In the genomic region with DNA sequence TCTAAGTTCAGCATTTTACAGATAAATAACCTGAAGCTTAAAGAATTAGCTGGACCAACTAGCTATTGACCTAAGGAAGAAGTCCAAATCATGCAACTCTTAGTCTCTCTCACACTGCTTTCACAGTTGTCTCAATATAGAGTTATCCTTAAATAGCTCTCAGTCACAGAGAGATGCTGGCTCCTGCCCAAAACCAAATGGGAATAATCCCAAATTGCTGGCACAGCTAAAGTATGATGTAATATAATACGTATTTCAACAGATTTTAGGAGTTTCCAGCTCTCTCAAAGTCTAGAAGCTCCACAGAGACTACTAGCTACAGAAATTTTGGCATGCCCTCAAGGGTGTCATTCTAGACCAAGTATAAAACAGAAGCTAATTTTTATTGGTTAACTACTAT, we compare ENCODE assay signal across 9 mouse cellular contexts. TPM values are rescaled to one million over a fixed set of nuclear protein-coding genes. Genes with fewer than 3 reads are reported as not detected.
A peak's percentile ranks its signal among the peaks of the same experiment; 100 is the strongest.
DNase-seq lines count a peak whose midpoint lies in the region; ATAC-seq and TF ChIP-seq lines count a peak whose summit lies in the region.
"Had no signal": no experiment of that assay in that cellular context is flagged by ENCODE, and none has a peak within 500 bp of the region (broad histone marks: within the 10 kb centered on the region; RNA-seq: fewer than 3 reads in every experiment).

No protein-coding gene starts in this region.

- WGBS in cerebellum, adult 2 months = 11% methylated on average over 1 of the region's 1 CpGs

- H3K27me3 ChIP-seq in cerebellum, adult 2 months (ENCODE audit: control insufficient read depth, insufficient read depth, low read length) = no peaks in the 10 kb centered on the region

- no peak overlapping the region for H3K4me3 ChIP-seq in cerebellum, adult 2 months (replicated peaks; ENCODE audit: insufficient read depth, low read depth, low read length)

- H3K4me1 ChIP-seq in cerebellum, adult 2 months (ENCODE audit: control insufficient read depth, insufficient read depth, low read length) = no peaks in the 10 kb centered on the region

- H3K27ac ChIP-seq in cerebellum, adult 2 months (ENCODE audit: insufficient read depth, low read length) = no peak overlapping the region
- H3K27ac ChIP-seq: kidney, postnatal 0 days had no signal

- TF ChIP-seq CTCF in cerebellum, adult 2 months (IDR thresholded peaks at IDR 0.05; ENCODE audit: borderline replicate concordance, insufficient read depth, low read depth, low read length) = no peak

- intact Hi-C loops in heart, postnatal 14 days (cut with DNase I) = no loop called here

- no peak for ATAC-seq in erythroblast, adult 5-6 weeks (replicated peaks; ENCODE audit: low FRiP score, poor library complexity, severe bottlenecking)

- DNase-seq in cerebellum, adult 2 months = peak; percentile 15 to 46
- no peak for DNase-seq in cerebellum, adult 9-10 months
- peak; percentile 27 for DNase-seq in left cerebral cortex, adult 11 months (ENCODE audit: low spot score)
- no peak for DNase-seq in left cerebral cortex, adult 8-10 months (ENCODE audit: low spot score in 2 of 2)
- DNase-seq in heart, postnatal 14 days = peak; percentile 49 to 74
- peak; percentile 70 to 74 for DNase-seq in right cerebral cortex, postnatal 10 days (ENCODE audit: low spot score in 2 of 2)
- no peak for DNase-seq in ovary, adult 18-20 months (ENCODE audit: low spot score)

- TF ChIP-seq POLR2A in cerebellum, adult 2 months (IDR thresholded peaks at IDR 0.05; ENCODE audit: borderline replicate concordance, insufficient read depth, low read length) = no peak

RNA-seq across cellular contexts. Expression of a gene that starts 15.1 kb away (rescaled TPM):
- polyA plus RNA-seq in cerebellum, adult 2 months (2012; rRNA removed) = 8.0 and 12.0 TPM in 2 replicates
- 10 to 100 TPM; 28.7 to 36.0 (median 32.1) TPM for total RNA-seq in left cerebral cortex, adult 8-10 months (2022)
- total RNA-seq in heart, postnatal 14 days (2021) = under 1 TPM; 0.31 to 0.41 TPM
- not detected in 2 replicates for total RNA-seq in erythroblast, adult 5-6 weeks (2015; ENCODE audit: low replicate concordance)
- not detected in 2 replicates for total RNA-seq in erythroblast, adult 5-6 weeks (2017; ENCODE audit: low replicate concordance)

Comparison
In these comparisons a context has a peak if more than half of its experiments do, and no peak if none do; other contexts are left out.
1. DNase-seq: peak in cerebellum, adult 2 months (2 of 2), left cerebral cortex, adult 11 months (single experiment), heart, postnatal 14 days (2 of 2) and right cerebral cortex, postnatal 10 days (2 of 2); none in cerebellum, adult 9-10 months (single experiment), left cerebral cortex, adult 8-10 months (0 of 2) and ovary, adult 18-20 months (single experiment).
2. RNA of a gene that starts 15.1 kb away (total RNA-seq): 28.7 to 36.0 TPM in left cerebral cortex, adult 8-10 months; 0.31 to 0.41 TPM in heart, postnatal 14 days and not detected in erythroblast, adult 5-6 weeks; every median in the first group is over 10 times any median in the second.